Mouse (Mus musculus): ENCODE results near the gene Tgfb1. TPM values are rescaled to one million over a fixed set of nuclear protein-coding genes. Genes with fewer than 3 reads are reported as not detected.

The Tgfb1 gene
- 10 to 100 TPM; 24.1 to 38.0 TPM for polyA plus RNA-seq (2012; fragmentation: generic; extraction: Trizol)

DNA sequence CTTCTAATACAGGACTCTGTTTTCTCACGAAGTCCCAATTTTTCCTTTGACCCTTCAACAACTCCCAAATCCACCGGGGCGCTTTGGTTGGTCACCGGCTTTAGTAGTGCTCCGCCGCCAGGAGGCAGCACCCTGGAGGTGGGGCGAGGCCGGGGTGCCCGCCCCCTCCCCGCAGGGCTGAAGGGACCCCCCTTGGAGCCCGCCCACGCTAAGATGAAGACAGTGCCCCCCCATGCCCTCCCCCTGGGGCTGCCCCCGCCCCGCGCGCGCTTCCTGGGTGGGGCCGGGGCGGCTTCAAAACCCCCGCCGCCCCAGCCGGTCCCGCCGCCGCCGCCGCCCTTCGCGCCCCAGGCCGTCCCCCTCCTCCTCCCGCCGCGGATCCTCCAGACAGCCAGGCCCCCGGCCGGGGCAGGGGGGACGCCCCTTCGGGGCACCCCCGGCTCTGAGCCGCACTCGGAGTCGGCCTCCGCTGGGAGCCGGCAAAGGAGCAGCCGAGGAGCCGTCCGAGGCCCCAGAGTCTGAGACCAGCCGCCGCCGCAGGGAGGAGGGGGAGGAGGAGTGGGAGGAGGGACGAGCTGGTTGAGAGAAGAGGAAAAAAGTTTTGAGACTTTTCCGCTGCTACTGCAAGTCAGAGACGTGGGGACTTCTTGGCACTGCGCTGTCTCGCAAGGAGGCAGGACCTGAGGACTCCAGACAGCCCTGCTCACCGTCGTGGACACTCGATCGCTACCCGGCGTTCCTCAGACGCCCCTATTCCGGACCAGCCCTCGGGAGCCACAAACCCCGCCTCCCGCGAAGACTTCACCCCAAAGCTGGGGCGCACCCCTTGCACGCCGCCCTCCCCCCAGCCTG lies at the start of gene Tgfb1:
TSS of gene Tgfb1 (plus strand) at position 323 of the 852 bp plus-strand sequence.

DNA sequence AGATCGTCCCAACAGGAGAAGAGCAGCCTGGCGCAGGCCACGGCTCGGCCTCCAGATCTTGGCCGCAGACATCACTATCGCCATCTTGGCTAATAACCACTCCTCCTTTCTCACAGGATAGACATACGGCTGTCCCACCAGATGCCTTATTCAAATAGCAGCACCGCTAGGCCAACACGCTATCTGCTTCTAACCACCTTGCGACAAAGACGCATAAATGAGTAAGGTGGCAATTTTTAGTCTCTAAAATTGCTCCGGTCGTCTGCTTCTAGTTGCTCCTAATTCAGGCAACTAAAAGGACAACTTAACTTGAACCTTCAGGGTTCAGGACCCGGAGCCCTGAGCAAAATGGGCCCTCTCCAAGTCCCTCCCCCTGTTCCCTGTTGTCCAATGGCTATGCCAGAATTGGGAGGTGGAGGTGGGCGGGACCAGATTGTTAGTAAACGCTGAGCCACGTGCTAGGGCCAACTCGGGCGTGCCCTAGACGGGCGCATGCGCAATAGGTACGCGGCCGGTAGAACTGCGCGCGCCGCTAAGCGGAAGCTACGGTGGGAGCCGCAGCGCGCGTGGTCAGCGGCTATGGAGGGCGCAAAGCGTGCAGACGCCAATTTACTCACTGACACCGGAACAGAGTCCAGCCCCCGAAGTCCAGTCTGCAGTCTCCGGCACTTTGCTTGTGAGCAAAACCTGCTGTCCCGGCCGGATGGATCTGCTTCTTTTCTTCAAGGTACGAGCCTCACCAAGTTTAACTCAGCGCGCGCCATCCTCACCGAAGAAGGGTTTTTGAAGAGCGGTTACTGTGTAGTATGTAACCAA lies 27.9 kb upstream of the Tgfb1 start, which contains the start of the genes Bckdha and Exosc5:
TSS of gene Bckdha (minus strand) at position 325 of the 816 bp plus-strand sequence.
TSS of gene Exosc5 (plus strand) at position 508 of the 816 bp plus-strand sequence.

GRCm38 (mm10) chr7:25674719-25675300 lies 12.0 kb upstream of the Tgfb1 start, which contains the start of gene Tmem91:
Gene Tmem91 (minus strand): TSS chr7:25675166.

GRCm38 (mm10) chr7:25680514-25681258 lies 6.1 kb upstream of the Tgfb1 start, which contains the start of gene B9d2:
Gene B9d2 (plus strand): TSS chr7:25680780.

DNA sequence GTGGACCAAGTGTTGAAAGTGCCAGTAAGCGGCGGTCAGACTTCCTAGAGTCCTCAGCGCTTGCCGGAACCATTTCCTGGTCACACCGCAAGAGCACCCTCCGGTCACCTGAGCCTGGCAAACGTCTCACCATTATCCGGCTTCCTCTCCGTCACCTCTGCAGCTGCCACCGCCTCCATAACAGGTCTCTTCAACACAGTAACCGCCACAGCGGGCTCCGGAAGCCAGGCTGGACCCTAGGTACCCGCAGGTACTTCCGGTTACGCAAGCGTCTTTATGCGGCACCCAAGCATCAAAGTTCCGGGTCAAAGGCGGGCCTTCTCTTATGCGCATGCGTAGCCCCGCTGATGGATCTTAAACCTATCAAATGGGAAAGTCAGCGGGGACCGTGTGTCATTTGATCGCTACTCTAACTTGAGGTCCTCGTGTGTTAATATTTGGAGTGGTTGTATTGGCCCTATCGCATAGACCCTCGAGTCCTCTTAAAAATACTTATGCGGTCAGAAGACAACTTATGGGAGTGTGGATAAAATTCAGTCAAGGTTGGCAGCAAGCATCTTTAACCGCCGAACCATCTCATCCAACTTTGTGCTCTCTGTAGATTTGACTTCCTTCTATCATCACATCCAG lies 32.1 kb downstream of the Tgfb1 start, which contains the start of gene Ccdc97:
TSS of gene Ccdc97 (minus strand) at position 301 of the 630 bp plus-strand sequence.

Other genes starting within 250 kb of the Tgfb1 start
- gene Ceacam1, start 209.4 kb upstream of the Tgfb1 start, polyA plus RNA-seq (2012; fragmentation: generic; extraction: Trizol), result under 1 TPM; 0.08 to 0.61 TPM
- under 1 TPM in 1 of 2 experiments, not detected in 1; 0.04 TPM for gene Ceacam2, start 147.1 kb upstream of the Tgfb1 start, polyA plus RNA-seq (2012; fragmentation: generic; extraction: Trizol)
- not detected for gene Erich4, start 71.1 kb upstream of the Tgfb1 start, polyA plus RNA-seq (2012; fragmentation: generic; extraction: Trizol)
- 10 to 100 TPM in 1 of 2 experiments, 1 to 10 TPM in 1; 7.0 to 14.4 TPM for gene Dmac2, start 67.6 kb upstream of the Tgfb1 start, polyA plus RNA-seq (2012; fragmentation: generic; extraction: Trizol)
- gene B3gnt8, start 60.3 kb upstream of the Tgfb1 start, polyA plus RNA-seq (2012; fragmentation: generic; extraction: Trizol), result 1 to 10 TPM in 1 of 2 experiments, under 1 TPM in 1; 0.14 to 2.1 TPM
- gene Bckdha, start 28.0 kb upstream of the Tgfb1 start, polyA plus RNA-seq (2012; fragmentation: generic; extraction: Trizol), result 10 to 100 TPM; 30.2 to 65.1 TPM
- 100 to 1,000 TPM in 1 of 2 experiments, 10 to 100 TPM in 1; 39.9 to 113 TPM for gene Exosc5, start 27.8 kb upstream of the Tgfb1 start, polyA plus RNA-seq (2012; fragmentation: generic; extraction: Trizol)
- under 1 TPM; 0.27 to 0.67 TPM for gene Tmem91, start 11.8 kb upstream of the Tgfb1 start, polyA plus RNA-seq (2012; fragmentation: generic; extraction: Trizol)
- gene B9d2, start 6.2 kb upstream of the Tgfb1 start, polyA plus RNA-seq (2012; fragmentation: generic; extraction: Trizol), result 10 to 100 TPM; 34.6 to 49.2 TPM
- 10 to 100 TPM; 15.8 to 31.3 TPM for gene Ccdc97, start 32.1 kb downstream of the Tgfb1 start, polyA plus RNA-seq (2012; fragmentation: generic; extraction: Trizol)
- 10 to 100 TPM; 17.9 to 86.2 TPM for gene Hnrnpul1, start 67.8 kb downstream of the Tgfb1 start, polyA plus RNA-seq (2012; fragmentation: generic; extraction: Trizol)
- gene Axl, start 101.7 kb downstream of the Tgfb1 start, polyA plus RNA-seq (2012; fragmentation: generic; extraction: Trizol), result 100 to 1,000 TPM in 1 of 2 experiments, 10 to 100 TPM in 1; 96.8 to 112 TPM
- gene Cyp2s1, start 129.9 kb downstream of the Tgfb1 start, polyA plus RNA-seq (2012; fragmentation: generic; extraction: Trizol), result under 1 TPM; 0.04 to 0.40 TPM
- not detected for gene Cyp2b10, start 210.6 kb downstream of the Tgfb1 start, polyA plus RNA-seq (2012; fragmentation: generic; extraction: Trizol)